Mouse (Mus musculus) lung, adult 2 months (tissue): ENCODE results near the gene F5. TPM values are rescaled to one million over a fixed set of nuclear protein-coding genes. Genes with fewer than 3 reads are reported as not detected.

Source experiments
- DNase-seq: peaks from one replicate; pipeline ENCODE4 v3.0.0; 2022
- H3K4me1 ChIP-seq: fragments of 200-500 bp; 2 replicates; pipeline ENCODE4 v1.6.1; 2011; ENCODE audit warnings: low read length; ENCODE audit not compliant: control insufficient read depth, insufficient read depth
- H3K4me3 ChIP-seq: fragments of 200-500 bp; replicated peaks from 2 replicates; pipeline ENCODE3; 2011; ENCODE audit warnings: low read depth, mild to moderate bottlenecking, control low read depth, low read length; ENCODE audit errors: extremely low read depth
- CTCF ChIP-seq: fragments of 200-500 bp; IDR thresholded peaks from 2 replicates; pipeline ENCODE4 v1.5.1; 2011; ENCODE audit warnings: mild to moderate bottlenecking, low read length, control low read depth; ENCODE audit not compliant: insufficient read depth
- POLR2A ChIP-seq: fragments of 200-500 bp; IDR thresholded peaks from 2 replicates; pipeline ENCODE4 v1.6.1; 2011; ENCODE audit warnings: low read depth, mild to moderate bottlenecking, control low read depth, low read length, borderline replicate concordance; ENCODE audit errors: extremely low read depth
- WGBS: fragments of 180-500 bp; shearing (Covaris S2); methylation state at CpG from one replicate; pipeline ENCODE4 v1.1.7; 2018; 5-methylcytosine and 5-hydroxymethylcytosine counted together
- polyA plus RNA-seq: library from polyadenylated mRNA; depleted of rRNA; stranded (reverse); fragments of >200 nt; gene quantifications from 2 replicates; pipeline ENCODE4 v1.2.3, GENCODE M21; 2012; rRNA removed

The F5 gene
- 0.84 and 1.8 TPM in 2 replicates for polyA plus RNA-seq

DNA sequence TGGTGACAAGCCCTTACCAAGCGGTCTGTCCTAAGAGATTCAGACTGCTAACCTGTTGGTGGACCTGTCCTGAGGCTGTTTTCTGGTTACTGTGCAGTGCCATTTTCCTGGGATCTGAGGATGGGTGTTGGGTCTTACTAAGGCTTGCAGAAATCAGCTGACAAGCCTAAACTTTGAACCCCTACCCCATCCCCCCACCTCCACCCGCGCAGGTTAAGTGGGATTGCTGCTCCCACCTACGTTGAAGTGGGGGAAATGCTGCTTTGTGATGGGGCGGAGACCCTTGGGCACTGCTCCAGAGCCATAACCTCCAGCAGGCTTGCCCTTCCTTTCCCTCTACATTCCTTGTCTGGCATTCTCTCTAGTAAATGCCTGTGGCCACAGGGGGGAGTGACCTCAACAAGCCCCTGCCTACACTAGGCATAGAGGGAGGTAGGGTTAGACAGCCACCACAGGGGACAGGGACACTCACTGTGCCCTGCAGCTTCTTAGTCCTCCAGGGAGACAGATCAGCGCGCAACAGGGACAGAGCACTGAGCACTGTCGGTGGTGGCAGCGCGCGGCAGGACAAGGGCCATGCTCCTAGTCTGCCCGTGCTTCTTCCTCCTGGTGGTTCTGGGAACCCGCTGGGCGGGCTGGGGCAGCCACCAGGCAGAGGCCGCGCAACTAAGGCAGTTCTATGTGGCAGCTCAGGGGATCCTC lies at the start of gene F5:
Gene F5 (plus strand): TSS at position 452 of the 702 bp plus-strand sequence.
- DNase-seq = no peak
- H3K4me1 ChIP-seq = no peaks in the 10 kb centered on the region
- 23% methylated on average over 16 of the region's 16 CpGs for WGBS
- TF ChIP-seq CTCF = no peak
- no peak for TF ChIP-seq POLR2A
- no peak within 1 kb of the TSS for H3K4me3 ChIP-seq

- TF ChIP-seq CTCF (no peak), POLR2A (no peak)
- 45% methylated on average over 2 of the region's 2 CpGs for WGBS
- Histone ChIP-seq H3K4me3 (no peak overlapping the region), H3K4me1 (peaks cover 2% of the 10 kb centered on the region; the same call in 1 of the 2 replicates)
- no peak for DNase-seq
These were observed 41.9 kb upstream of the F5 start for GRCm38 (mm10) chr1:164109763-164110162.

GRCm38 (mm10) chr1:164110591-164111329 lies 40.9 kb upstream of the F5 start:
- TF ChIP-seq CTCF (no peak), POLR2A (no peak)
- Histone ChIP-seq H3K4me1 (peaks cover 2% of the 10 kb centered on the region; the same call in 1 of the 2 replicates), H3K4me3 (no peak overlapping the region)
- 91% methylated on average over 9 of the region's 9 CpGs for WGBS
- no peak for DNase-seq

DNA sequence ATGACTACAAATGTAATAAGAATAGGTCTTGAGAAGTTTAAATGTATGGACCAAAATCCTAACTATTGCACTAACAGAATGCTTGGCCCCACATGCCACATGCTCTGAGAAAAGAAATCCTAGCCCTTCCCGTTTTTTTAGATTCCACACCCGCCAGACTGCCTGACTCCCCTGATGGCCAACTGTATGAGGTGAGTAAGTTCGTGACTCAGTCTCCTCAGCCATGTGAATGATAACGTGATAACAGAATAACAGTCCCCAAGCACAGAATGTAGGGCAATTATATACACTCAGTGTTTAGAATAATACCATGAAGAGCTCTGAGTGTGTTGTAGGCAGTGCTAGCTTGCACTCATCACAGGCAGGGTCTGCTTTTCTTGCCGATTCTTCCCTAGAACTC lies 37.4 kb upstream of the F5 start:
- 75% methylated on average over 5 of the region's 5 CpGs for WGBS
- H3K4me3 ChIP-seq = no peak overlapping the region
- no peak for DNase-seq
- peaks cover 2% of the 10 kb centered on the region; the same call in 1 of the 2 replicates for H3K4me1 ChIP-seq
- no peak for TF ChIP-seq POLR2A
- no peak for TF ChIP-seq CTCF

DNA sequence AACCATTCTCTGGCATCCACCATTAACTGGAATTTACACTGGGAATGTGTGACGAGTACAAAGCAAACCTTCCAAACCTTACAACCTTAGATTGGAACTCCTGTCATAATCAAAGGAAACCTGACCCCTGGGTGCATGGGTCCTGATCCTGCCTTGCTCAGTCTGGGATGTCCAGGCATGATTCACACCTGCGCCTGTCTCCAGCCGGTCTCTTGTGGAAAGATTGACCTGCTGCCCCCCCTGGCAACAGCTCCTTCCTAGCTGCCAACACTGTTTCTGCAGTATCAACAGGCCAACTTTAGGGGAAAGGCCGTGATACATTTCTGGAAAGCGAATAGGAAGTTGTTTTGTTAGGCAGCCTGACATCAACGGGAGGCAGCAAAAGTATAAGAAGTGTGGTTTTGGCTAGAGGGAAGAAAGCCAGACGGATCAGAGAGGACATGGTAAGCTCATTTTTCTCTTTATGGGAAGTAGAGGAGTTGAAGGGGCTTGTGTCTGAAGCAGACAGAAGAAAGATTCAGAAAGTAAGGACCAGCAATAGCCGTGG lies 36.6 kb upstream of the F5 start, which contains the start of gene Selp:
Gene Selp (plus strand): TSS at position 318 of the 547 bp plus-strand sequence.
- no peak for DNase-seq
- 45% methylated on average over 8 of the region's 8 CpGs for WGBS
- Histone ChIP-seq H3K4me1 (0 out of 2 replicates have a peak, but pooled peaks cover under 1% of the 10 kb centered on the region), H3K4me3 (no peak within 1 kb of the TSS)
- no peak for TF ChIP-seq CTCF
- TF ChIP-seq POLR2A = no peak

DNA sequence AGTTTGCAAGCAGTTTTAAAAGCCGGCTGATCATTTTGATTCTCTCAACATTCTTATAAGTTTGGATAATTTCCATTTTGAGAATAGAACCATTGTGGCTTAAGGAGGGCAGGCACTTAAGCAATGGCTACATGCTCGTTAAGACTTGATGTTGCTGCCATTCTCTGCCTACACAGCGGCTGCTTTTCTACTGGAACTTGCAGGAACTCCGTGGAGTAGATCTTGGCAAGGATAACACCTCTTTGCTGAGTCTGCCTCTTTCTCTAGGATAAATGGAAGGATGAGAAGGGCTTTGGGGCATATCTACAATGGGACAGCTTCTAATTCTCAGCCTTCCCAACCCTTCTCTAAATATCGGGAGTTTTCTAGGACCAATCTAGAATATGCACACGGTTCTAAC lies 36.0 kb upstream of the F5 start:
- no peak for DNase-seq
- TF ChIP-seq CTCF (no peak), POLR2A (no peak)
- peaks cover 3% of the 10 kb centered on the region for H3K4me1 ChIP-seq
- 74% methylated on average over 6 of the region's 6 CpGs for WGBS
- H3K4me3 ChIP-seq = no peak overlapping the region

DNA sequence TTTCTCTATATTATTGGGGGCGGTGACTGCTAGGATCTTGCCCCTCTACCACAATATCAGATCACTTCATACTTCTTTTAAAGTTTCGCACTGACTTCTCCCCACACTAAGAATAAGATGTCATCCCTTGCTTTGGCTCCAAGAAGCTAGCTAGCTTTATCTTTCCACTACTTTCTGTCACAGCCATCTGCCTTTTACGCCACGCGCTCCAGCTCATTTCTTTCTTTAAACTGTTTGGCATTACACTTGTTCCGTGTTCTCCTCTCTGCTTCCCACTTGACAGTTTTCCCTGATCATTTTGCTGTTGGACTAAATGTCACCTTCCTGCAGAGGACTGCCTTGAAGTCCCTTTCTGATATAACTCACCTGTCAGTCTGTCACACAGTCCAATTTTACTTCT lies 33.8 kb upstream of the F5 start:
- no peak overlapping the region for H3K4me3 ChIP-seq
- H3K4me1 ChIP-seq = peaks cover 8% of the 10 kb centered on the region
- WGBS = 93% methylated on average over 6 of the region's 6 CpGs
- no peak for DNase-seq
- TF ChIP-seq CTCF = no peak
- TF ChIP-seq POLR2A = no peak

GRCm38 (mm10) chr1:164119892-164120776 lies 31.5 kb upstream of the F5 start:
- TF ChIP-seq CTCF (no peak), POLR2A (no peak)
- H3K4me3 ChIP-seq = no peak overlapping the region
- H3K4me1 ChIP-seq = peaks cover 8% of the 10 kb centered on the region
- DNase-seq = no peak
- WGBS = 72% methylated on average over 3 of the region's 3 CpGs

DNA sequence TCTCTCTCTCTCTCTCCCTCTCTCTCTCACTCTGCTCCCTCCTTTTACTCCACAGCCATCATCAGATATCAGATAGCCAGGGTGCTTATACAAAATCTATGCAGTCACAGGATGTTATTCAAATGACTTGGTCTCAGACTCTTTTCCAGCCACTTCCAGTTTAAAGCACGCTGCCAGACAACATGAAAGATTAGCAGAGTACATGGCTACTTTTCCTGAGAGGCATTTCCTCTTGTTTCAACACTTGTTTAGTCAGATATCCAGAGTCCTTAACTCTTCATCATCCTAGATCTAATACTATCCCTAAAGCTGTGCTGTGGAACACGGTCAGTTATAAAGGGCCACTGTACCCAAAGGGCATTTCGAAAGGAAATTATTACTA lies 30.9 kb upstream of the F5 start:
- H3K4me3 ChIP-seq = no peak overlapping the region
- 61% methylated on average over 3 of the region's 3 CpGs for WGBS
- peaks cover 8% of the 10 kb centered on the region for H3K4me1 ChIP-seq
- TF ChIP-seq CTCF (no peak), POLR2A (no peak)
- no peak for DNase-seq
